Mouse (Mus musculus) brain, embryonic 14.5 days (tissue): Measurements from ENCODE around the gene Letmd1.

Source experiments
- CTCF ChIP-seq: fragments of 200-500 bp; IDR thresholded peaks from 2 replicates; pipeline ENCODE4 v1.5.1; 2012; ENCODE audit warnings: inconsistent platforms, mild to moderate bottlenecking, moderate library complexity, borderline replicate concordance; ENCODE audit not compliant: insufficient read depth, insufficient read length; ENCODE audit errors: extremely low read depth
- POLR2A ChIP-seq: fragments of 200-500 bp; IDR thresholded peaks from 2 replicates; pipeline ENCODE4 v1.6.1; 2012; ENCODE audit warnings: mild to moderate bottlenecking, inconsistent platforms, borderline replicate concordance; ENCODE audit not compliant: poor library complexity, insufficient read depth, insufficient read length, severe bottlenecking; ENCODE audit errors: extremely low read depth

GRCm38 (mm10) chr15:100485576-100485975 is 16.8 kb downstream of the Letmd1 start:
- TF ChIP-seq CTCF (no peak), POLR2A (no peak)
